Mouse (Mus musculus) adrenal gland, postnatal 25 days (tissue): Measurements from ENCODE around the gene Sstr1. TPM values are rescaled to one million over a fixed set of nuclear protein-coding genes. Genes with fewer than 3 reads are reported as not detected.

Experiments
- DNase-seq: peaks from one replicate; pipeline ENCODE4 v3.0.0; 2021; ENCODE audit warnings: mixed read lengths
- long read RNA-seq: library from polyadenylated mRNA; stranded (forward); transcript quantifications from one replicate; pipeline ENCODE4 v2.0.0, GENCODE M21; 2021
- total RNA-seq: library from RNA; stranded (reverse); gene quantifications from 2 replicates; pipeline ENCODE4 v1.2.3, GENCODE M21; 2021

Sstr1 gene
- total RNA-seq, result not detected in 2 replicates
- long read RNA-seq, result 0 reads

- no peak for DNase-seq
Observed at GRCm38 (mm10) chr12:58211163-58212071, at the start of gene Sstr1. Gene Sstr1 (plus strand): TSS chr12:58211772.

GRCm38 (mm10) chr12:58198810-58199209 lies 12.8 kb upstream of the Sstr1 start:
- DNase-seq, result no peak

- DNase-seq, result no peak
Observed at GRCm38 (mm10) chr12:58201190-58201589, 10.4 kb upstream of the Sstr1 start.

- no peak for DNase-seq
Observed at GRCm38 (mm10) chr12:58207956-58208355, 3.6 kb upstream of the Sstr1 start.

GRCm38 (mm10) chr12:58212261-58212923 lies 820 bp downstream of the Sstr1 start:
- DNase-seq, result no peak

GRCm38 (mm10) chr12:58212924-58213450 lies 1.4 kb downstream of the Sstr1 start:
- DNase-seq, result no peak

- no peak for DNase-seq
Observed at GRCm38 (mm10) chr12:58213451-58214288, 2.1 kb downstream of the Sstr1 start.

GRCm38 (mm10) chr12:58214289-58215136 lies 2.9 kb downstream of the Sstr1 start:
- no peak for DNase-seq

GRCm38 (mm10) chr12:58216218-58216617 lies 4.6 kb downstream of the Sstr1 start:
- no peak for DNase-seq

- no peak for DNase-seq
Observed at GRCm38 (mm10) chr12:58219078-58219477, 7.5 kb downstream of the Sstr1 start.

GRCm38 (mm10) chr12:58225644-58226043 lies 14.1 kb downstream of the Sstr1 start:
- no peak for DNase-seq

- no peak for DNase-seq
Observed at GRCm38 (mm10) chr12:58232489-58232888, 20.9 kb downstream of the Sstr1 start.

- DNase-seq, result no peak
Observed at GRCm38 (mm10) chr12:58251901-58252300, 40.3 kb downstream of the Sstr1 start.

Other genes with a start within 250 kb of the Sstr1 start
- gene Clec14a, start 57.5 kb downstream of the Sstr1 start, total RNA-seq, result 7.8 and 10.0 TPM in 2 replicates